Mouse (Mus musculus): Measurements from ENCODE around the gene Gramd2.
A peak's percentile ranks its signal among the peaks of the same experiment; 100 is the strongest.

The Gramd2 gene

DNA sequence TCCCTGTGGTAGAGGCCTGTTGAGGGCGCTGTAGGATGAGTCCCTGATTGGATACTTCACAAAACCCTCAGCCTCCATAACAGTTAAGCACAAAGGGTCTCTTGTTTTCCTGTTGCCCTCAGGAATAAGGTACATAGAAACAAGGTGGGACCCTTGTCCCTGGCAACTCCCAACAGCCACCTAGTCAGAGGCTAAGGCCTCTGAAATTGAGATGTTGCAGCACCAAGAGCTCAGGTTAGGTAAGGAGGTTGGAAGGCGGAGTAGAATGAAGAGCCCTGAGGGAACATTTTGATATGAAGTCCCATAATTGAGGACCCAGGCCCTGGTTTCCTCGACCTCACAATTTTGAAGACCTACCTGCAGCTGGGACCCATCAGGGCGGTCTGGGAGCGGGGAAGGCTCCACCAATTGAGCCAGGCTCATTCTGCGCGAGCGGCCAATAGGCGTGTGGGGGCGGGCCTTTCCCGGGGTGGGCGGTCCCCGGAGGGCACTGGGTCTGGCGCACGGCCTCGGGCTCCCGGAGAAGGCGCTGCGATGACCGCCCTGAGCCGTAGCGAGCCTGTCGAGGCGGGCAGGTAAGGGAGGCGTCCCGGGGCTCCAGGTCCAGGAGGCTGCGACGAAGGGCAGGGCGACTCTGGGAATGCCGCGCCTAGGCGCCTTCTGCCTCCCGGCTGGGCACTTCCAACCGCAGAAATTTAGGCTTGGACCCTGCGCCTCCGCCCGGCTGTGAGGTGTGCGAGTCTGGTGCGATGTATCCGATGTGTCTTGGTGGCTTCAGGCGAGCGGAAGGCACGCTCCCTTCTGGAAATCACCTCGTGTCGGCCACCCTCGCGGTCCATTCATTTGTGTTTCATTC, at the start of gene Gramd2:
Gramd2 (plus strand) TSS at position 467 of the 856 bp plus-strand sequence.
- peak; percentile 84 to 85 for DNase-seq

DNA sequence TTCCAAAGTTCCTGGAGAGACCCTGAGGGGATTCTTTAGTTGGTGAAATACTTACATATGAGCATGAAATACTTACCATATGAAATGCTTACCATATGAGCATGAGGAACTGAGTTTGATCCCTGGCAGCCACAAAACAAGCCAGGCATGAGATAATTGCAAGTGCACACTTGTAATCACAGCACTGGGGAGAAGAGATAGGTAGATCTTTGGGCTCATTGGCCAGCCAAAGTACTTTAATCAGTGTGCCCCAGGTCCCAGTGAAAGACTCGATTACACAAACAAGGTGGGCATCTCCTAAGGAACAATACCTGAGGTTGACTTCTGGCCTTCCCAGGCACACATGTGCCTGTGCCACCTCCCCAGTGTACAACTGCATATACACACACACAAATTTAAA, 41.6 kb upstream of the Gramd2 start:
- DNase-seq = no peak

DNA sequence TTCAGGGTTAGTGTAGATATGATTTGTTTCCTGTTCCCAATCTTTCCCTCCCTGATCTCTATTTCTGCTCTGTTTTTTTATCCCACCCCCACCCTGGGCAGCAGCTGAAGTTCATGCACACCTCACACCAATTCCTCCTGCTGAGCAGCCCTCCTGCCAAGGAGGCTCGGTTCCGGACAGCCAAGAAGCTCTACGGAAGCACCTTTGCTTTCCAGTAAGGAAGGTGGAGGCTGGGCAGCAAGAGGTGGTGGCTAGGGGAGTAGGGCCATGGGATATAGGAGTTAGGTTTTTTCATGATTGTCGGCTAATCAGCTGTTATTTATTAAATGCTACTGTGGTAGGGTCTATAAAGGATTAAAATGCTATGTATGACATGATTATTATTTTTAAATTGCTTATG, 40.0 kb upstream of the Gramd2 start:
- no peak for DNase-seq

DNA sequence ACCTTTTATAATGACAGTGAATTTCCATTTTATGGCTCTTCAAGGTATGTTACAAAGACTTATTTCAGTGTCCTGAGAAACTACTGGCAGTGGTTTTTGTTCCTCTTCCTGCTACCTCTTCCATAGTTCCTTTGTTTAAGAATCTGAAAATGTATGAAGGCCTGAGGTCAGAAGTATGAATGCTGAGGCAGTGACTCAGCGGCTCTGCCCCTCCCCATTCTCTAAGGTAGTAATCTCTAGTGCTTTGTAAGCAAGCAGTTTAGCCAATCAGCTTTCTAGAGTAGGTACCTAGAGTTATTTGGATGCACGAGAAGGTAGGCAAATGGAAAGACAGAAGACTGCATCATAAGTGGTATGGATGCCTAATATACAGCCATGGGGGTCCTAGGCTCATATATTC, 38.6 kb upstream of the Gramd2 start:
- DNase-seq = no peak

DNA sequence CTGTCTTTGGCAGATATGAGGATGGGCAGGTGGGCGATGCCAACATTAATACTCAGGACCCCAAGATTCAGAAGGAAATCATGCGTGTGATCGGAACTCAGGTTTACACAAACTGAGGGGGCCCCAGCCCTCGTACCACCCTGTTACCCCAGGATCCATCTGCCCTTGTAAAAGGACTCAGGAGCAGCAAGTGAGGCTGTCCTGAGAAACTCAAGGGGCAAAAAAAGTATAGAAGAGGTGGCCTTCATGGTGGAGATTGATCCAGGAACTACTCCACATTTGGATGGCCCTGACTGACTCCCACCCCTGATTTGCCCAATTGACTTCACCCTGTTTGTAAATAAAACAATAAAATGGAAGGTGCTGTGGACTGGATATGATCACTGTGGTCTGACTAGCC, 30.0 kb upstream of the Gramd2 start:
- DNase-seq = no peak

DNA sequence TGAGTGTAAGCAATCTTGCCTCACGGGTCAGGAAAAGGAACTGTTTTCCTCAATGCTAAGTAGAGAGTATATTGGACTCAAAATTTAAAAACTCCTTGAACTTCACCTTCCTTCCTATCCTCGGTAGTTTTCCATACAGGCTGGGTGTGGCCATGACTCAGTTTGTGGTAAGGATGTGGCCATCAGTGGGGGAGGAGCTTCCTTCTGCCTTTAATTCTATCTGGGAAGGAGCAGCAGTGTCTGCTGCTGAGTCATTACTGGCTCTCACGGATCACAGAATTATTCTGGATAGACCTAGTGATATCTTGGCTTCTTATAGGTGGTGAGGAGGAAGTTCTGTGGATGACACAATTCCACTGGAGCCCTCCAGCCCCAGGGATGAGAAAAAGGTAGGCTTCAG, 26.6 kb upstream of the Gramd2 start:
- DNase-seq = no peak

DNA sequence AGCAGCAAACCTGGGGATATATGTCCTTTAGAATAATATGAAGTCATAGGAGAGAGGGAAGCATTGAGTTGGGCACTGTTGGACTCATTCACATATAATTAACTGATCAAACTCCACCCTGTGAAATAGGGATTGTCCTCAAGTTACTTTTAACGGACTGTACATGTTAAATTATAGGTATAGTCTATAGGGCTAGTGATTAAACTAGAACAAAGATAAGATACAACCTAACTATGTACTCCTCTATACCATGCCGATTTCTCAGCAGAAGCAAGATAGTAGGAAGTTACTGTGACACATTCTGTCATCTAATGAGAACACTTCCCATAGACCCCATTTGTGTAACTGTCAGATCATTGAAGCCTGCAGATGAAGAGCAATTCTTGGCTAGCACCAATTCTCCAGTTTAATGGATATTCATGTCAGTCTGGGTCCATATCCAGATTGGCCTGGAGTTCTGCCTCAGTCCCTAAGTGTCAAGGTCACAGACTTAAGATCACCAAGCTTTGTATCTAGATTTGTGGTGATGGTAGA, 25.4 kb upstream of the Gramd2 start:
- DNase-seq = no peak

DNA sequence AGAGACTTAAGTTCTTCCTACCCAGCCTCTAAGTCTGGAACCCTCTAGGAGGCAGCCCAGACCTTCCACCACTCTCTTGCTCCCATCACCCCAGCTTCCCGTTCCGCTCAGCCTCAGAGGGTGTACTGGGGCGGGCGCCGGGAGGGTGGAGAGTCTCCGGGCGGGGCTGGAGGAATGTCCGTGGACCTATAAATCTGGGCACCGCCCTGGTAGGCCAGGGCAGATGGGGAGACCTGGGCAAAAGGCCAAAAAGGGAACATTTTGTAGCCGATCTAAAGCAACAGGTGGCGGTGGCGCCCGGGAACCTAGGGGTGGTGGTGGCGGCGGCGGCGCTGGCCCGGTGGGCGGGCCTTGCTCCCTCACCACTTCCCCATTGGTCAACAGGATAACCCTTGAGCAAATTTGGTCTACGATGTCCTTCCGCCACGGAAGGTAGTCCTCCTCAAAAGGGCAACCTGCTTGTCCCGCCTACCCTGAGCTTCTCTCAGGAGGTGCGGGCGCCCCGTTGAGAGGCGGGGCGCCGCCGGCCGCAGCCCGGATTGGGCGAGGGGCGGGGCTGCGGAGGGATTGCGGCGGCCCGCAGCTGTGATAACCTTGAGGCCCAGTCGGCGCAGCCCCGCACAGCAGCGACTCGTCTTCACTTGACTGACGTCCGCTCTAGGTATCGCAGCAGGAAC, 23.8 kb upstream of the Gramd2 start, which contains the start of gene Pkm:
Pkm (plus strand) TSS at position 411 of the 677 bp plus-strand sequence.
- peak; percentile 96 to 97 for DNase-seq

DNA sequence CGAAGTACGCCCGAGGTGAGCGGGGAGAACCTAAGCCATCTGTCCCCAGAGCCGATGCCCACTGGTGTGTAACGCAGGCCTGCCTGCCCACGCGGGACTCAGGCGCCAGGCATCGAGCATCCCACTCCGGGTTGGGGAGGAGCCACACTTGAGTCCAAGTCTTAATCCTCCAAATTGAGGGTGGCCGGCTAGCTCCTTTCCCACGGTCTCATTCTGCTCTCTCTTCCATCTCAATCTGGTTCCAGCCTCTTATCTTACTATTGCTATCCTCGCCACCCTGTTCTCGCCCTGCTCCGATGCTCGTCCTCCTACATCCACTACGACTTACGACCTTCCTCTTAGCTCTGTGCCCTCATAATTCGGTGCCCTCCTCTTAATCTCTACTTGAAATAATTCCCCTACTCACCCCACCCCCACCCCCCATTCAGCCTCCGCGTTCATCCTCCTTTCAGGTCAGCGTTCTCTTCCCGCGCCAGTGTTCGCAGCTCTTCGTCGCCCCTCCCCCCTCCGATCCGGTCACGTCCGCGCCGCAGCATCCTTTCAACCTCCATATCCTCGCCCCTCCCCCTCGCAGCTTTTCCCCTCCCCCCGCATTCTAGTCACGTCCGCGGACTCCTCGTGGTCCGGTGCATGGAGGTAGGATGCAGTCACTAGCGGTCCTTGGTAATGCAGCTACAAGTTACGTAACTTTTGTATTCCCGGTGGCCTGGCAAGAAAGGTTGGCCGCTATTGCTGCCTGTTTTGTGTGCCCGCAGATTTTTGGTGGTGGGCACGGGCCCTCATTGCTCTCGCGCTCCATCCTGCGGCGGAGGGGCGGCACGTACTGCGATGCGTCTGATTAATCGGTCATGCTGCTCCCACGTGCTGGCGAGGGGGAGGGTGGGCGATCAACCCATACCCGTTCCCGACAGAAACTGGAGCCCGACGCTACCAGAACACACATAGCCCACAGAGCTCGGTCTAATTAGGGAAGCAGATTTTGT, 23.0 kb upstream of the Gramd2 start:
- DNase-seq = peak; percentile 83 to 86

DNA sequence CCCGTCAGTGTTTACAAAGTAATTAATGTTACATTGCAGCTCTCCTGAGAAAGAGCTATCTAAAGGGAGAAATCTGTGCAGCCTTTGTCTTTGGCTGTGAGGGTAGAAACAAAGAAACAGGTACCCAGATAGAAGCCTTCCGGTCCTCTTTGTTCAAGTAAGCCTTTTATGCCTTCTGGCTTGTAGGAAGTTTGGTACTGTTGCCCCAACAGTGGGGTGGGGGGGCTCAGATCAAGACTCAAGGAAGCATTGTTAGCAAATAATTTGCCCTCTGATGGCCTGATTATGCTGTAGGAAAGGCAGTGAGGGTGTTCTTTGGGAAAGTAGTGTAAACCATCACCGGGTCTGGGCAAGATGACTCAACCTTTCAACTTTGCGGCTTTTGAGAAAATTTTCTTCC, 21.8 kb upstream of the Gramd2 start:
- no peak for DNase-seq

DNA sequence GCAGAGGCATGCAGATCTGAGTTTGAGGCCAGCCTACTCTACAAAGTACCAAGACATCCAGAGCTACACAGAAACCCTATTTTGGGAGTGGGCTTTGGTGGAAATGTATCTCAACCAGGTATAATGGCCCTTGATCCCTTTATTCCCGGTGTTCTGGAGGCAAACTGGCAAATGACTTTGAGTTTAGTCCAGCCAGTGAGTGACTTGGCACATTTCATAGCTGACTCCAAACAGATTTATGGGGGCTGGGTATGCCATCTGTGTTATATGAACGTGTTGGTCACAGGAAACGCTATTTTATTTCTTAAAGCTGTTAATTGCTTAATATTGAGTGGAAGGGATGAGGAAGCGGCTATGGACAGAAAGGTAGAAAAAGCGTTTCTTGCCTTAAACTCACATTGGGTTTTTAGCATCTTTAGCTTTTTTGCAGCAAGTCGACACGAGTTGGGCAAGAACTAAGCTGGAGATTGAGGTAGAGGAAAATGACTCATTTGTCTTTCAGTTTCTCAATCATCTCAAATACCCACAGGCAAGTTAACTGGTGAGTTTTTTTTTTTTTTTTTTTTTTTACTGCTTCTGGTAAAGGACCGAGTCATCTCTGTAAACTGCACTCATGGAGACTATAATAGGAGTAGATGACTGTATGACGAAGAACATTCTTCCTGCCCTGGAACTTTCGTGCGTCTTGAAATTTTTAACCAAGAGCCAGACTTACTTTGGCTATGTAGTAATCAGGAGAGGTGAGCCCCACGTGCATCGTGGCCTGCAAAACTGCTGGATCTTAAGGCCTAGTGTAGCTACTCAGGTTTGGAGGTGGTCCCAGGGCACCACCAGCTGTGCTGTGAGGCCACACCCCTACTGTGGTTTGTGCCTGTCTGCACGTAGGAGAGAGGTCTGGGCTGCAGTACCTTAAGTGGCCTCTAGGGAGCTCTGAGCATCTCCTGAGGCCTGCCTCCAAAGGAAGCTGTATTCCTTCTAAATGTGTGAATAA, 20.6 kb upstream of the Gramd2 start:
- peak; percentile 86 to 89 for DNase-seq

DNA sequence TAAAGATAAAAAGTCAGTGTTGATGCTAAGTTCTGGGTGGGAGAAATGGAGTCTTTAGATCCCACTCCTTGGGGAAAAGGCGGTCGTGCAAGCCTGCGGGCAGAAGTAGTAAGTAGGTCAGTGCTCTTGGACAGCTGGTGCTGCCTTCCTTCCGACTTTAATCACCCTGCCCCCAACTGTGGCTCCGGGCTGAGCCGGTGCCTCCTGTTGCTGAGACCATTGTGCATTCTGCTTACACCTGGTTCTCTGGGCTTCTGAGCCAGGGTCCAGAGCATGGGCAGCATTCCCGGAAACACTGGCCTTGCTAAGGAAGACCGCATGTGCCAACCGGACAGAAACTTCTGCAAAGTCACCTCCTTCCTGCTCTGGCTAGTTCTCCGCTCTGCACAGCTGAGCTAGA, 19.5 kb upstream of the Gramd2 start:
- DNase-seq = peak; percentile 74 to 82

DNA sequence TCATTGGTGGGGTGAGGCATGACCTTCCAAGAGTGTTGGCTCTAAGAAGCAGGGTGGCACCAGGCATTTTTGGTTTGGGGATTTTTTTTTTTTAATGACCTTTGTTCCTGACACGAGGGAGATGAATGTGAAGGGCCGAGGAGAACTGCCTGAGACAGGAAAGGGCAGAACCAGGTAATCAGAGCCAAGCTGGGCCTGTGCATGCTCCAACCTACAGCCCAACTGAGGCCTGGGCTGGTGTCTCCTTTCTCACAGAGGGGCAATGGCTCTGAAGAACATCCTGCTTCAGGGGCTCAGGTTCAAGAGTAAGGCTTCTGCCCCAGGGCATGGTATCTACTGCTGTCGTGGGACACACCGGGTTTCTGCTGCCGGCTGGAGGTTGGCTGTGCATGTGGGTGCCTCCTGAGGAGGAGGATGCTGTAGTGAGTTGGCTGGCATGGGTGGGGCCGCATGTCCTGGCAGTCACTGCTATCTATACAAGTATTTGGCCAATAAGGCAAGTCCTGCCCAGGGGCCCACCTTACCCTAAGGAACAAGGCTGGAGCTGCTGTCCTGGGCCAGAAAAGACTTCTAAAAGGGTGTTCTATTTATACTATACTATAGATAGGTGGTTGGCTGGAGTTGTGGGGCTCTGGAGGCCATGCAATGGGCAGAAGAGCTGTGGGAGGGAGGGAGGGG, 18.5 kb upstream of the Gramd2 start:
- DNase-seq = no peak

DNA sequence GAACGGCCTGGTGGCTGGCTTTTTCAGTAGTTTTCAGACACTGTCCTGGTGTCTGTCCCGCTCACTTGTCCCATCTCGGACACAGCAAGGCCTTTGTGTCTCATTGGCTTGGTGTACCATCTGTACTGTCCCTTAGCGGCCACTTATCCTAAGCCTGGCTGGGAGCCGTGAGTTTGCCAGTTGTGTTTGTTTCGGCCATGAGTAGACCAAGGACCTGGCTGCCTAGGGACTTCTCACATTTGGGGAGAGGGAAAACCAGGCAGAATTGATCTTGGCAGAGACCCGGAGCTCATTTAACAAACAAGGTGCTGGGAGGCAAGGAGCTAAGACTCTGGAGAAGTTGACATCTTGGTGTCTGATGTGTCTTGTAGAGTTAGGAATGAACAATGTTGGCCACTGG, 16.7 kb upstream of the Gramd2 start:
- no peak for DNase-seq

DNA sequence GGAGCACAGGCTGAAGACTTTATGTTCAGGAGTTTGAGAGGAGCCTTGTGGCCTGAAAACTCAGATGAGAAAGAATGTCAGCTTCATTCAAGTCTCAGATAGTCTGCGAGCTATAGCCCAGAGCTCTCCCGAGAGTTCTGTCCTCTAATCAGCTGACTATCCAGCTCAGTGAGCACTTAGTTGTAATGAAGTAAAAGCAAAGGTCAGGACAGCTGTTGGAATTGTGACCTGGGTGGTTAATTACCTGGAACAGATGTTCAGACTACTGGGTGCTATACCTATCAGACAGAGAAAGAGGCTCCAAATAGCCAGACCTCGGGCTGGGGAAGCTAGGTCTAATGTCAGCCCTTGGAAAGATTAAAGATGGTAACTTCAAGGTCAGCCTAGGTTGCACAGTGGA, 16.0 kb upstream of the Gramd2 start:
- no peak for DNase-seq

DNA sequence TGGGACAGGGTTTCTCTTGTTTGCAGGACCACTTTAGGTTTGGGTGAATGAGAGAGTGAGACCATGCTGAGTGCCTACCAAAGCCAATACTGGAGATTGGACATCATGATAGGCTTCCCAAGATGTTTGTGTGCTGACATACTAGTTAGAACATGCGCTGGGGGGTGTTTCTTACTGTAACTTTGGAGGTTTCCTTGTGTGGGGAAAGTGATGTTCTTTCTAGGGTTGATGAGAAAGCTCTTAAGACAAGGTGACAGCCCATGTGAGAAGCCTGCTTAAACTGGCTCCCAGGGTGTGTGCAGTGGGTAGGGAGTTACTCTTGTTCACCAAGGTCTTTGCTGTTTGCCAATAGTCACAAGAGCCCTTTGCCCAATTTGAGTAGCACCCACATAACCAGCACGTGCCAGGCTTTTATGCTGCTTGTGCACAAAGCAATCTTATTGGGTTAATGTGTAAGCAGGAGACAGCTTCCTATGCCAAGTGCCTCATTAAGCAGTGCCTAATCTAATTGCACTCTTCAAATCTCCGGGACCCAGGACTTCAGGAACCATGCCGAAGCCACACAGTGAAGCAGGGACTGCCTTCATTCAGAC, 15.2 kb upstream of the Gramd2 start:
- no peak for DNase-seq

DNA sequence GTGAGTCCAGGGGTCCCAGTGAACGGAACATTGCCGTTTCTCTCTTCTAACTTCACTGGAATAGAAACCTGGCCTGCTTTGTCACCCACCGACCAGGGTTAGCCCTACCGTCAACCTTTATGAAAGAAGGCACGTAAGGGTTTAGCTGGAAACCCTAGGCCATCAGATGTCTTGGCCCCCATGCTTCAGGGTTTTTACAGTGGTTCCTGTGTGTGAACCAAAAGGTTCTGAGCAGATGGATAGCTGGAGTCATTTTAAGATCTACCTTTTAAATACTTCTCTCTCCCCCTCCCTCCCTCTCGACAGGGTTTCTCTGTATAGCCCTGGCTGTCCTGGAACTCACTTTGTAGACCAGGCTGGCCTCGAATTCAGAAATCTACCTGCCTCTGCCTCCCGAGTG, 13.9 kb upstream of the Gramd2 start:
- DNase-seq = no peak

DNA sequence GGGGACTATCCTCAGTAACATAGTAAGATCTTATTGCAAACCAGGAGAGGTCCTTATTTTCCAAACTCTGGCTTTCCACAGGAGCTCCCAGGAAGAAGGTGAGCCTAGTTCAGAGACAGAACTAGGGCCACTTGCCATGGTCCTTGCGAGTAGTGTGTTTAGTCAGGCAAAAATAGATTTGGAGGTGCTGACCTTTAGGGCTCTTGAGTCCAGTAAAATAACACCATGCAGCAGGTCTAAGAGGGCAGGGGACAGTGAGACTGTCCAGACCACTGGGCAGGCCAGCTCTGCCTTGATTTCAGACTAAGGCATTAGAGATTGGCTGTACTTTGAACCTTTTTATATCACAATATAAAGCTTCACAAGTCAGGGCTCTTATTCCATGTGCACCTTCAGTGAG, 13.1 kb upstream of the Gramd2 start:
- DNase-seq = no peak

DNA sequence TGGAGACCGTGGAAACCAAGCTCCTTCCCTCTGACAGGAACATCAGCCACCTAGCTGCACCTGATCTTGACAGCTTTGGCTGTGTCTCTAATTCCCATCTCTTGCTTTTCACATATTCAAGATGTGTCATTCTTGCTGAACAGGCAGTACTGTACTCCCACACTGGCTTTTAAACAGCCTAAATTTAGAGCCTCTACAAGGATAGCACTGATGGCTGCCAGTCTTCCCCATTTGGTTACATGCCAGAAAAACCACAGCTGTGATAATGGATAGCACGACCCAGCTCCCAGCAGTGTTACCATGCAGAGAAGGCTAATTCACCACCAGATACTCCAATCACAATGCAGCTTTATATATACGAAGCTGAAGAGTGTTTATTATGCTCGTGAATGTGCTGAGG, 12.7 kb upstream of the Gramd2 start:
- no peak for DNase-seq

DNA sequence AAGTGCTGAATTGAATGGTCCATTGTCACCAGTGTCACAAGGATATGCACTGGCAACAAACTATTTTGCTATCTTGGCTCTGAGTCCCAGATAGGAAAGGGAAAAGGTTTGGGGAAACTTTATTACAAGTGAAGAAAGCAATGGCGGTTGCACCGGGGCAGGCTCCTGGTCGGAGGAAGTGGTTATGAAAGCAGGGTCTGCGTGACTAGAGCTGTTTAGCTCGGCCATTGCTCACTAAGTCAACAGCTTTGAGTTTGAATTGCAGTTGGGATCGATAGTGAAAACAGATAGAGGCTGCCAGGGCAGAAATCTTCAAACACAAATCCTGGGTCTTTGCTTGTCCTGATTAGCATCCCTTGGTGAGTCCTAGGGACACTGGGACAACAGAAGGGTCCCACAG, 12.0 kb upstream of the Gramd2 start:
- no peak for DNase-seq

DNA sequence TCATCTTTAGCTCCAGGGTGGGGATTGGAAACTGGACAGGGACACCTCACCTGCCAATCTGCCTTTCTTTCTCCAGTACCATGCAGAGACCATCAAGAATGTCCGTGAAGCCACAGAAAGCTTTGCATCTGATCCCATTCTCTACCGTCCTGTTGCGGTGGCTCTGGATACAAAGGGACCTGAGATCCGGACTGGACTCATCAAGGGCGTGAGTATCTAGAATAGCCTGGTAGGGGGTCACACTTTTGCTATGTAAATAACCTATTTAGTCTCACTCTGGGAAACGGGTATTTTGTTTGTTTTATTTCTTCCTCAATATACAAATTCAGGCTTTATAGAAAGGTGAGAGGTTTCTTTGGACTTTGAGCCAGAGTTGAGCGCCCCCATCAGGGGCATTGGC, 11.5 kb upstream of the Gramd2 start:
- no peak for DNase-seq
